Mouse (Mus musculus): ENCODE results near the gene Npc2.

Gene Npc2

DNA sequence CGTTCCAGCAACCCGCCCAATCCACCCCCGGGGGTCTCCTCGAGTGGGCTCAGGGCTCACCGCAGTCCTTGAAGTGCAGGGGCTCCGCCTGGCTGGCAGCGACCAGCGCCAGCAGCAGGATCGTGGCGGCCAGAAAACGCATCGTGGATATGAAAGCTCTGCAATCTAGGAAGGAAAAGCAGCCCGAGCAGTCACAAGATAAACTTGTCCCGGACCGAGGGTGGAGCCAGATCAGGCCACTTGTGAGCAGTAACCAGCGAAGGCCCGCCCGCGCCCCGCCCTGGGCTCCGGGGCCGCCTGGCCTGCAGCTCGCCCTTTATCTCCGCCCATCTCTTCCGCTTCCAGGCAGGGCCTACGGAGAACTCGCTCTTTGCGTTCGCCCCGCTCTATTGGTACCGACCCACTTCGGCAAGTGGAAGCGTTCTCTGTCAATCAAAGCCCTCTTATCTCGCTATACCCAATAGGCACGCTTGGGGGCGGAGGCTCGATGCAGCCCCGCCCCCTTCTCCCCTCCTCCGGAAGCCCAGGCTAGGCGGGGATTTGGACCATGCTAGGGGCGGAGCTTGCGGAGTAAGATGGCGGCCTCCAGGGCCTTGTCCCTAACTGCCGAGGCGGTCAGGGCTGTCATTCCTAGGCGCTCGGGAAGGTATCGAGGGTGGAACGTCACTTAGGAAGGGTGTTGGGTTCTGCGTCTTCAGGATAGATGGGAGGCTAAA, at the start of gene Npc2, which contains the start of gene Isca2:
TSS of gene Npc2 (minus strand) at position 427 of the 716 bp plus-strand sequence.
TSS of gene Isca2 (plus strand) at position 526 of the 716 bp plus-strand sequence.
- peak; percentile 100 for DNase-seq

DNA sequence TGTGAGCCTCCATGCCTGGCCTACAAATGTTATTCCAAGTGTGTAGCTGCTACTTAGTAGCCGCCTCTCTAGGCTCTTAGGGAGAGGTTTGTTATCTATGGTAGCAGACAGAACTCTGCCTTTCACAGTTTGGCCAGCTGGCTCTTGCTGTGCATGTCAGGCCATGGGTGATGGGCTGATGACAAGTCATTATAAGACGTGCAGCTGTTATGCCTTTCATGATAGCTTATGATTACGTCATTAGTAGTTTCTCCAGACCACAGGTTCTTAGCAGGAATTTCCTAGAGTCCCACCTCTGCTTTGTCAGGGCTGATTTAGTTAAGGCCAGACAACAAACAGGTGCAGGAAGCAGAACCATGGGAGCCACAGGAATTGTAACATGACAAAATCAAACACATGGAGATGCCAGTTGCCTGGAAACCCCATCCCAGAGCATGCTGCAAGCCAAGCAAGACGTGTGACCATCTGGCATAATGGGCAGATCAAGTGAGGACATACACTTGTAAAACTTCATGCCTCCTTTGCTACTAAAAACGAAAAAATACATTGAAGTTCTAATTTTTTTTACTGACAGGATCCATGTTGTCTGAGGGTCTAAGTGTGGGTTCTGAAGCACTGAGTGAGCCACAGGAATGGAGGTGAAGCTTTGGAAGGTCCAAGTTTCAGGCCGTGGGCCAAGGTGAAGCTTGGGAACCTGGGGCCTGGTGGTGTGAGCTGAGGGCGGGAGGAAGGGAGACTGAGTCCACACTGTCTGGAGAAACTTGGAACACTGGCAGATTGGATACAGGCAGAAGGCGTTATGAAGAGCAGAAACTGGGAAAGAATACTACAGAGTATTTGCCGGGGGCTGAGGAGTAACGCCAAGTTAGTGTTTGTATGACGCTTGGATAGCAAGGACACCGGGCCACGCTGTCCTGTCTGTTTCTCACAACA, 46.5 kb upstream of the Npc2 start:
- DNase-seq = no peak

DNA sequence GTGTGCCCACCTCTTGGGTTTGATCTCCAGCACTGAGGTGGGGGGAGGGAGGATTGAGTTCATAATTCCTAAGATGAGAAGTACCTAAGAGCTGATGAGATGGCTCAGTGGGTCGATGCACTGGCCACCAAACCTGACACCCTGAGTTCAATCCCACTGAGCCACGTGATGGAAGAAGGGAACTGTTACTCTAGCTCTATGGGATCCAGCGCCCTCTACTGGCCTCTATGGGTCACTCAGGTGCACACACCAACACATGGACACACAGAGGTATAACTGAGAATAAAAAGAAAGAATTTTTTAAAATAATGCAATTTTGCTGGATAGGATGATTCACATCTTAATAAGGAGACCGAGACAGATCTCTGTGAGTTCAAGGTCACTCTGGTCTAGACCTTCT, 45.5 kb upstream of the Npc2 start:
- DNase-seq = no peak

DNA sequence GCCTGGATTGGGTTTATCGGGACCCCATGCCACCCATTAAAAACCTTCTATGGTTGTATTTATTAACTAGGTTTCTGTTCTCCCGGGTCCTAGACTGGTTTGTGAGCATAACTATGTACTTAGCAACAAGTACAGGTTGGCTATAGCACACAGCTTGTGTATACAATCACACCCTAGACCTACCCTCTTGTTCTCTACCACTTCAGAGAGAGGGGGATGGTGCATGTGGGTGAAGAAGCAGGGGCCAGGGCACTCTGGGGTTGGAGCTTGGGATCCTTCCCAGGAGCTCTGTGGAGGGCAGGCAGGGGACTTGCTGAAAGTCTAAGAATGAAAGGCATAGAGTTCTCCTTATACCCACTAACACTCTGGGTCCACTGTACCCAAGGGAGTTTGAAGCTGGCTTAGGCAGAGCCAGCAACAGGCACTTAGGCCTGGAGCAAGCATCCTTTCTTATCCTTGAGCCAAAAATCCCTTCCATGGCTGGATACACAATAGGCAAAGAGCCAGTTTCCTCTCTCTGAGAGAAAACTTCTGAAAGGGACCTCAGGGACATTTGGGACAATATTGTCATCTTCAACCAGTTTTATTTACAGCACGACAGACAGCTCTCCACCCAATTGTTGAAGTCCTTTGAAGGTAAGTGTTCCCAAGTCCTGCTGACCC, 41.8 kb upstream of the Npc2 start:
- no peak for DNase-seq

DNA sequence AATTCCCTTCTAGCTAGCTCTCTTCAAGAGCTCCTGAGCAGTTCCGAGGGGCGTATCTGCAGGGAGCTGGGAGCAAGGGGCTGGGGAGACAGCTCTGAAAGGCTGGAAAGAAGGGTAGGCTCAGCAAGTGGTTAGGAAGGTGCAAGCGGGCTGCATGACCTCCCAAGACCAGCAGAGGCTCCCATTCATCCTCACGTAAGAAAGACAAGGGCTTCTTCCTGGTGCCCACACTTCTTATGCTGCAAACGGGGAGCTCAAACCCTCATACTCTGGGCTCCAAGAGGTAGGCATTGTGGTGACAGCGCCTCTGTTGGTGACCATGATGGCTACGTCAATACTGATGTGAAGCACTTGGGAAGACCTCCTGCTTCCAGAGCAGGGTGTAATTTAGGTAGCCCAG, 40.8 kb upstream of the Npc2 start:
- no peak for DNase-seq

GRCm38 (mm10) chr12:84812004-84812403, 39.1 kb upstream of the Npc2 start:
- DNase-seq = no peak

DNA sequence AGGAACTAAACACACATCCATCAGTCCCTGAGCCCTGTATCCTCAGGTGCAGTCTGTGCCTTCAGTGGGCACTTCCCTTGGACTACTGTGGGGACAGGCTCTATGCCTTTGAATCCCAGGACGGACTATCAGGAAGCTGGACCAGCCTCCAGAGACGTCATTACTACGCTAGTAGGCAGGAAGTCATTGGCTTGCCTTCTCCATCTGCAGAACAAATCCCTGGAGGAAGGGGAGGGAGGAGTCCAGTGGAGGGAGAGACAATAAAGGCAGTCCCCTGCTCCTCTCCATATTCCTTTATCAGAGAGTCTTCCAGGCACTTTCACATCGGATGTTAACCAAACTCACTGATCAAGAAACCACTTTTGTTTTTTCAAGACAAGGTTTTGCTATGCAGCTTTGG, 38.6 kb upstream of the Npc2 start:
- DNase-seq = no peak

- no peak for DNase-seq
These were observed 37.9 kb upstream of the Npc2 start for GRCm38 (mm10) chr12:84810810-84811209.

DNA sequence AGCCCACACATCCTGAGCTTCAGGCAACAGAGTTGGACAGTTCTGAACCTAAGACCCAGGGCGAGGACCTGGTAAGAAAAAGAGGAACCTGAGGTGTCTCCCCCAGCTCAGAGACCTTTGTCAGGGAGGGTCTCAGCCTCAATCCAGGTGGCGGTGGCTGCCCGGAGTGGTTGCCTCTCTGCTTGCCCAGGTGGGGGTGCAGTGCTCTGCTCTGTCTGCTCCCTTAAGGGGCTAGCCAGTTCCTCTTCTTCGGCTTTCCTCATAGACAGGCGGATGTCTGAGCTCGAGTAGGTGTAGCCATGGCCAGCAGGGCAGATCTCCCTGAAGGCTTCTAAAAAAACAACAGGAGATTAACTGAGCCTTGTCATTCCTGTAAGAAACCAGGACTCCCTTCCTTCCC, 36.1 kb upstream of the Npc2 start:
- DNase-seq = no peak

DNA sequence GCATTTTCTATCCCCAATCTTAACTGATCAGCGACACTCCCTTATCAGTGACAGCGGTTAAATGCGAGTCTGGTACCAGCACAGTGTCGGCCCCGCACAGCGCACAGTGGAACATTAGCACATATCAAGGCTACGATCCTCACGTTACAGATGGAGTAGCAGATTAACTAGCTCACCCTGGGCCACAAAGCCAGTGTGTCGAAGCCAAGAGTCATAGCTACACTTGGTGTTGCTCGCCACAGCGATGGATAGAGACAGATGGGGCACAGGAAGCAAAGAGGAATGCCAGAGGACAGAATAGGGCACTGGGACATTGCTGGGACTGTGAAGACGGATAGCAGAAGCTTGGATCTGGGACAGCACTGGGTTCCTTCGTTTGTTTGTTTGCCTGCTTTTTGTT, 34.4 kb upstream of the Npc2 start:
- DNase-seq = no peak

GRCm38 (mm10) chr12:84806726-84807125, 33.8 kb upstream of the Npc2 start:
- DNase-seq = peak; percentile 12

DNA sequence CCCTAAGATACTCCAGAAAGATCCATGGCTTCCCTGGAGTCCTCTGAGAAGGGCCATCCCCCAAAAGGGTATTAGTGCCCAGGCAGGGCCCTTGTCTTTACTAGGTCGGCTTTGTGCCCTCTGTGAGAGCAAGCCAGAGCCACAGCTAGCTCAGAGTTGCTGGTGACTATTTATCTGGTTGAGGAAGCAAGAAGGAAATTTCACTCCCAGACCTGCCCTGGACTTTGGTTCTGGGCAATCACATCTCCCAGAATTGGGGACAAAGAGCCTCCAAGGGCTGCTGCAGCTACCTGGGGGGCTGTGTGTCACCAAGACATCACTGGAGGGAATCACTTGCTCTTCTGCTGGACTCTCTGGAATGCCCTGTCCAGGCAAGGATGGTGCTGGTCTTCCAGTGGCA, 33.1 kb upstream of the Npc2 start:
- DNase-seq = no peak

DNA sequence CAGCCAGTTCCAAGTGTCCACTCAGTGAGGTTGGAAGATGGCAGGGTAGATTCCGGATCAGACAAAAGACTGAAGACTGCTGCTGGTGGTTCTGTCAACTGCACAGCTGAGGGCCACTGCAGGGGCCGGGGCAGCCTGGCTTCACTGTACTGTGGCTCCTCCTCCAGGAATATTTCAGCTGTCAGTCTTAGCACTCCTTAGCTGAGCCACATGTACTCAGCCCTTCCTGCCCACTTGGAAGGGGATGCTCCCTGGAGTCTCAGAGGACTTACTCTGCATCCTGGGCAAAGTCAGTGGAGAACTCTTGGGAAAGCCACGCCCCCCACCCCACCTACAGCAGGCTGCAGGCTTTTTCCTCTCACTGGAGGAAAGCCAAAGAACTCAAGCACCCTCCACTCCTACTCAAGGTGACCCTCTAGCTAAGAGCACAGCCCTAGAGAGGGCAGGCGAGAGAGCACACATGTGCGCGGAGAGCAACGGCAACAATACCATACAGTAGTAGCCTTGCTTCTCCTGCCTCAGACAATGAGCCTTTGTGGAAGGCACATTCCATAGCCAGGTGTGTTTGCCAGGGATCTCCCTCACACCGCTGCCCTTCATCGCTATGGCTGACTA, 32.4 kb upstream of the Npc2 start:
- no peak for DNase-seq

- DNase-seq = no peak
These were observed 29.7 kb upstream of the Npc2 start for GRCm38 (mm10) chr12:84802625-84803024.

DNA sequence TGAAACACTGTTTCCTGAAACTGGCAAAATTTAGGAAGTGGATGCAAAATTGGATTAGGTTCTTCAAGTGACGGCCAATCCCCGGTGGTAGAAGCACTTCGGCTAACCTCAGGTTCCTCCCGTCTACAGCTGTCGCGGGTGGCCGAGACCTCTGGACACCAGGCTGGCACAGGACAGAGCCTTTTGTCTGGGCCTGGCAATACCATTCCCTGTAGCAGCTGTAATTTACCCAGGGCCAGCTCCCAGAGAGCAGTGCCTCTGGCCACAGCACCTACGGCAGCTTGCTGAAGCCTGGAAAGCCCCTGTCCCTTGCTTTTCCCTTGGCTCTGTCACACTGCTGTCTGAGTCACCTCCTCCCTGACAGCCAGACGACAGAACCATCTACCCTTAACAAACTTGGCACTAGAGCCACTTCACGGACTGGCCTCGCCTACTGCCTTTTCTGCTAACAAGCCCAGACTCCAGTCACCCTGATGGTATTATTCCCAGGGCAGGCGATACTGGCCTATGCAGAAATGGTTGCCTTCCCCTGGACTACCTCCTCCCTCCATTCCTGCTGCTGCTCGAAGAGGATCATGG, 28.7 kb upstream of the Npc2 start:
- DNase-seq = no peak

DNA sequence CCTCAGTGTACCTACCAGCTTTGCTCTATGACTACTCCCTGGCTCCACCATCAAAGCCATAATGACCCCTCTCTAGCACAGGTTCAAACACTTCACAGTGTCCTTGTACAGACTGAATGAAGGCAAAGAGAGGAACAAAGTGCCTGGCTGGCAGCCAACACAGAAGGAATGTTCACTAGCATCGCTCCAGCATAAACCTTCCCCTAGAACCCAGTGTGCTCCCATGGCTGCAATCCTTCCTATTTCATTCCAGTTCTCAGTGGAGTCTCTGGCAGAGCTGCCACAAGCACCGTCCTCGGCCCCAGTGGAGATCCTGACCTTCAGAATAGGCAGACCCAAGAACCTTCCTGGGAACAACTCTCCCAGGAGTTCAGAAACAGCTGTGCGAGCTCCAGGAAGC, 27.5 kb upstream of the Npc2 start:
- no peak for DNase-seq

- no peak for DNase-seq
These were observed 26.1 kb upstream of the Npc2 start for GRCm38 (mm10) chr12:84799086-84799485.

DNA sequence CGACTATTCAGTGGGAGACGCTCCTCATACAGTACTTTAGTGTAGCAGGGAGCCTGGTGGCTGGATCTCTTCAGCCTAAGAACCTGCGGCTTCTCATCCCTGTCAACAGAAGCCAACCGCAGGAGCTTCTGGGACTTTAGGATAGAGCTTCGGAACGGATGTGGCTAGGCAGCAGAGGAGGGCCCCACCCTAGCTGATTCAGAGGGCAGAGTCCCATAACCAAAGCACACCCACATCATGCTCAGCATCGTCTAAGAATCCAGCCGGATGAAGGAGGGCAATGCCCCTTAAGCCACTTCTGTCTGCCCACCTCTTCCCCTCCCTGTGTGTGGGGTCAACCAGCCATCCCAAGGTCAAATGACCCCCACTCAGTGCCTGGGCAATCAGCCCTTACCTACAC, 21.7 kb upstream of the Npc2 start:
- no peak for DNase-seq

DNA sequence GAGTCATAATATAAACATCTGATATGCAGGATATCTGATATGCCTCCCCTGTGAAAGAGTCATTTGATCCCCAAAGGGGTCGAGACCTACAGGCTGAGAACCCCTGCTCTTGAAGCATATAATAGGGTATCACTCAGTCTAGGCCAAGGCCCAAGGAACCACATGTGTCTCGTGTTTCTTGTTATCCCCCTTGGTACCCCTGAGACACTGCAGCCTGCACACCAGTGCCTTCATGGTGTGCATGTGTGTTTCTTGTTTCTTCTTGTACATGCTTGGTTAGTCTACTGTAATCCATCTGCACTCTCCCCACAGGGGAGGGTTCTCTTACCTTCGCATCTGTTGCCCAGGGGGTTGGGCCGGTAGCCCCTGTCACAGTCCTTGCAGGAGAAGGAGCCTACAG, 19.7 kb upstream of the Npc2 start:
- no peak for DNase-seq

DNA sequence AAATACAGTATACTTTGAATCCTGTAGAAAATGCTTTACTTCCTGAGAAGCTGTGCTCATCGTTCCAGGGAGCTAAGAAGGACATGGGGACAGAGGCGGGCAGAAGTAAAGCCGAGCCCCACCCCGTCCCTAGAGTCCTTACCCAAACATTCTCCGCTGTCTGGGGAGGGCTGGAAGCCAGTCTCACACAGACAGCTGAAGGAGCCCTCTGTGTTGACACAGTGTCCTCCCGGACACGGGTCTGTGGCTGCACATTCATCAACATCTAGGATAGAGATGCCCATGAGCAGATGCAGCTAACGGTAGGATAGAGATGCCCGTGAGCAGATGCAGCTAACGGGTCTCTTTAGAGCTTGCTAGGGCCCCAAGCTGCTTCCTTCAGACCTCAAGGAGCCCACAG, 17.9 kb upstream of the Npc2 start:
- no peak for DNase-seq

DNA sequence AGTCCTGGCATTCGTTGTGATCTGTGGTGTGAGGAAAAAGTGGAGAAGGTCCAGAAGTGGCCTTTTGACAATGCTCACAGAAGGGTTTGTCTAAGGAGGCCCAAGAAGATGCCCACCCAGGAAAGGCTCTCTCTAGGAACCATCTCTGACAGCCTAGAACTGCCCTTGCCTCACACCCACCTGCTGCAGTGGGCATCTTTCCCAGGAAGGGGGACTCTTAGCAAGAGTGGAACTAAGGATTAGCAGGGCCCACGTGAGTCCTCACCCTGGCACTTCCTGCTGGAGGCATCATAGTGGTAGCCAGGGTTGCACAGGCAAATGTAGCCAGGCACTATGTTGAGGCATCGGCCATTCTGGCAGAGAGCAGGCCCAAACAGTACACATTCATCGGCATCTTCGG, 13.1 kb upstream of the Npc2 start:
- DNase-seq = no peak

- peak; percentile 90 for DNase-seq
These were observed 11.8 kb upstream of the Npc2 start for GRCm38 (mm10) chr12:84784604-84785381.
